In the genomic region with DNA sequence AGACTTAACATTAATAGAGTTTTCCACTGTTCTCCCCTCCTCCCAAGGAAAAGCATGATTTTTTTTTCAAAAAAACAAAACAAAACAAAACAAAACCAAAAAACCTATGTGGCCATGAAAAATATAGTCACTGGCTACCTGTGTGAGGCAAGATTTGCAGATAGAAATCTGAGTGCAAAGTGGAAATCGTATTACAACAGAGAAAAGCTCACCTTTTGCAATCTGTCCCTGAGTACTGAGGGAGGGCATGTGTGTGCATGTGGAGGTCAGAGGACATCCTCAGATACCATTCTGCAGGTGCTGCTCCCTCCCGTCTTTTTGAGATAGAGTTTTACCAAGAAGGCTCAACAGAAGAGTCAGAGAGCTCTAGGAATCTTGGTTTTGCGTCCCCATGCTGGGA, we compare ENCODE assay signal across 16 mouse cellular contexts. TPM values are rescaled to one million over a fixed set of nuclear protein-coding genes. Genes with fewer than 3 reads are reported as not detected.
DNase-seq lines count a peak whose midpoint lies in the region; ATAC-seq and TF ChIP-seq lines count a peak whose summit lies in the region.
"Had no signal": no experiment of that assay in that cellular context is flagged by ENCODE, and none has a peak within 500 bp of the region (broad histone marks: within the 10 kb centered on the region; RNA-seq: fewer than 3 reads in every experiment).

No protein-coding gene starts in this region.

- no peak overlapping the region for H3K9ac ChIP-seq in kidney, embryonic 16.5 days (replicated peaks; ENCODE audit: low read length)
- no peak overlapping the region for H3K9ac ChIP-seq in midbrain, embryonic 12.5 days (replicated peaks)
- H3K9ac ChIP-seq in midbrain, embryonic 15.5 days: no peak overlapping the region
- H3K9ac ChIP-seq in liver, postnatal 0 days (replicated peaks): no peak overlapping the region

- peaks cover 88% of the 10 kb centered on the region for H3K4me1 ChIP-seq in kidney, embryonic 16.5 days (ENCODE audit: insufficient read depth, low read length)
- peaks cover 60% of the 10 kb centered on the region for H3K4me1 ChIP-seq in midbrain, embryonic 12.5 days
- H3K4me1 ChIP-seq in midbrain, embryonic 15.5 days: peaks cover 43% of the 10 kb centered on the region
- peaks cover 72% of the 10 kb centered on the region for H3K4me1 ChIP-seq in liver, postnatal 0 days (ENCODE audit: insufficient read depth)

- no peak for ATAC-seq in kidney, embryonic 16.5 days (ENCODE audit: low FRiP score, low TSS enrichment)
- no peak for ATAC-seq in midbrain, embryonic 12.5 days (ENCODE audit: low FRiP score, low read depth)
- ATAC-seq in midbrain, embryonic 15.5 days (replicated peaks): no peak
- ATAC-seq in liver, postnatal 0 days: peak; percentile 82
- ATAC-seq in erythroid progenitor cell, adult 5-6 weeks (replicated peaks; ENCODE audit: low FRiP score, poor library complexity, severe bottlenecking): no peak
- ATAC-seq: forebrain, embryonic 14.5 days had no signal

- no peaks in the 10 kb centered on the region for H3K27me3 ChIP-seq in kidney, embryonic 16.5 days (ENCODE audit: insufficient read depth, low read length)
- no peaks in the 10 kb centered on the region for H3K27me3 ChIP-seq in midbrain, embryonic 12.5 days
- no peaks in the 10 kb centered on the region for H3K27me3 ChIP-seq in midbrain, embryonic 15.5 days (replicated peaks)
- no peaks in the 10 kb centered on the region for H3K27me3 ChIP-seq in liver, postnatal 0 days (ENCODE audit: insufficient read depth, low read length)
- H3K27me3 ChIP-seq: megakaryocyte, embryonic 14.5 days had no signal

- no peak overlapping the region for H3K4me2 ChIP-seq in kidney, embryonic 16.5 days (replicated peaks; ENCODE audit: low read depth, low read length)
- no peak overlapping the region for H3K4me2 ChIP-seq in midbrain, embryonic 12.5 days (replicated peaks)
- H3K4me2 ChIP-seq in midbrain, embryonic 15.5 days: no peak overlapping the region
- peak overlapping the region; percentile 24; the same call in 1 of the 2 replicates for H3K4me2 ChIP-seq in liver, postnatal 0 days (ENCODE audit: low read depth, low read length)

- peak overlapping the region; percentile 82 for H3K27ac ChIP-seq in kidney, embryonic 16.5 days (ENCODE audit: low read length)
- H3K27ac ChIP-seq in midbrain, embryonic 12.5 days (replicated peaks): peak overlapping the region; percentile 49; the same call in 1 of the 2 replicates
- H3K27ac ChIP-seq in midbrain, embryonic 15.5 days: no peak overlapping the region
- H3K27ac ChIP-seq in liver, postnatal 0 days (ENCODE audit: low read depth): peak overlapping the region; percentile 80

- no peak overlapping the region for H3K4me3 ChIP-seq in kidney, embryonic 16.5 days (ENCODE audit: low read length)
- no peak overlapping the region for H3K4me3 ChIP-seq in midbrain, embryonic 12.5 days
- H3K4me3 ChIP-seq in midbrain, embryonic 15.5 days: no peak overlapping the region
- H3K4me3 ChIP-seq in liver, postnatal 0 days (ENCODE audit: low read depth, low read length): no peak overlapping the region
- H3K4me3 ChIP-seq: megakaryocyte, embryonic 14.5 days; myocyte had no signal

- no peaks in the 10 kb centered on the region for H3K9me3 ChIP-seq in kidney, embryonic 16.5 days (ENCODE audit: low read length)
- no peaks in the 10 kb centered on the region for H3K9me3 ChIP-seq in midbrain, embryonic 12.5 days
- no peaks in the 10 kb centered on the region for H3K9me3 ChIP-seq in midbrain, embryonic 15.5 days
- no peaks in the 10 kb centered on the region for H3K9me3 ChIP-seq in liver, postnatal 0 days (ENCODE audit: low read length)
- H3K9me3 ChIP-seq: megakaryocyte, embryonic 14.5 days had no signal

- no peak for DNase-seq in kidney, adult 18-20 months
- DNase-seq in gonadal fat pad, adult 2 months (ENCODE audit: low read depth): peak; percentile 70
- no peak for DNase-seq in liver, postnatal 0 days
- no peak for DNase-seq in frontal cortex, postnatal 25 days (ENCODE audit: low spot score in 2 of 2)
- DNase-seq: adrenal gland, adult 2 months; cerebellum, adult 9-11 months; lung, adult 18-20 months; spleen, adult 18-20 months; thymus, adult 18-20 months had no signal

- 83% methylated on average over 3 of the region's 3 CpGs for WGBS in kidney, embryonic 16.5 days
- 91% methylated on average over 3 of the region's 3 CpGs for WGBS in midbrain, embryonic 12.5 days
- WGBS in midbrain, embryonic 15.5 days: 83% methylated on average over 3 of the region's 3 CpGs
- WGBS in liver, postnatal 0 days (ENCODE audit: insufficient replicate concordance): 56% methylated on average over 3 of the region's 3 CpGs

- H3K36me3 ChIP-seq in kidney, embryonic 16.5 days (ENCODE audit: insufficient read depth, low read length): no peaks in the 10 kb centered on the region
- no peaks in the 10 kb centered on the region for H3K36me3 ChIP-seq in midbrain, embryonic 12.5 days
- H3K36me3 ChIP-seq in midbrain, embryonic 15.5 days (replicated peaks): no peaks in the 10 kb centered on the region
- no peaks in the 10 kb centered on the region for H3K36me3 ChIP-seq in liver, postnatal 0 days (replicated peaks; ENCODE audit: insufficient read depth, low read length)

- no peak for TF ChIP-seq CTCF in liver, postnatal 0 days (IDR thresholded peaks at IDR 0.05; ENCODE audit: low read depth)

- TF ChIP-seq EP300 in liver, postnatal 0 days (IDR thresholded peaks at IDR 0.05; ENCODE audit: low read depth): peak; percentile 73

RNA-seq across cellular contexts. Expression of a gene that starts 14.2 kb away (rescaled TPM):
- polyA plus RNA-seq in kidney, embryonic 16.5 days (2015; fragmentation: Nextera tagmentation; extraction: Ambion mirVana): 9.6 and 10.0 TPM in 2 replicates
- 22.3 and 24.4 TPM in 2 replicates for polyA plus RNA-seq in midbrain, embryonic 12.5 days (2016; fragmentation: Nextera tagmentation; extraction: Ambion mirVana)
- polyA plus RNA-seq in midbrain, embryonic 15.5 days (2015; fragmentation: Nextera tagmentation; extraction: Ambion mirVana): 49.8 and 63.1 TPM in 2 replicates
- polyA plus RNA-seq in gonadal fat pad, adult 2 months (2012; rRNA removed): 86.9 and 87.5 TPM in 2 replicates
- 12.7 and 14.5 TPM in 2 replicates for polyA plus RNA-seq in liver, postnatal 0 days (2015; fragmentation: Nextera tagmentation; extraction: Ambion mirVana)
- total RNA-seq in erythroid progenitor cell, adult 5-6 weeks (2015; ENCODE audit: low replicate concordance): 10.9 and 19.8 TPM in 2 replicates
- 11.9 and 12.6 TPM in 2 replicates for total RNA-seq in erythroid progenitor cell, adult 5-6 weeks (2017; ENCODE audit: low replicate concordance)
